Mouse (Mus musculus) spleen, postnatal 14 days (tissue): ENCODE measurements at regions not wholly inside any gene's neighbourhood (a gene's known extent, or its start where the extent isn't known, plus 50 kb on each side); places are given as distances from the start of the nearest gene placed in this dataset.

Source experiments
- DNase-seq, 2 experiments: peaks; one replicate each; pipeline ENCODE4 v3.0.0; 2021 to 2022; ENCODE audit warnings: low spot score in 2 of 2

GRCm38 (mm10) chr4:142378452-142378851 lies 139.3 kb upstream of the Kazn start:
- DNase-seq = no peak

GRCm38 (mm10) chr4:142367774-142368173 lies 128.6 kb upstream of the Kazn start:
- no peak for DNase-seq

GRCm38 (mm10) chr4:142362071-142362470 lies 122.9 kb upstream of the Kazn start:
- DNase-seq = no peak

DNA sequence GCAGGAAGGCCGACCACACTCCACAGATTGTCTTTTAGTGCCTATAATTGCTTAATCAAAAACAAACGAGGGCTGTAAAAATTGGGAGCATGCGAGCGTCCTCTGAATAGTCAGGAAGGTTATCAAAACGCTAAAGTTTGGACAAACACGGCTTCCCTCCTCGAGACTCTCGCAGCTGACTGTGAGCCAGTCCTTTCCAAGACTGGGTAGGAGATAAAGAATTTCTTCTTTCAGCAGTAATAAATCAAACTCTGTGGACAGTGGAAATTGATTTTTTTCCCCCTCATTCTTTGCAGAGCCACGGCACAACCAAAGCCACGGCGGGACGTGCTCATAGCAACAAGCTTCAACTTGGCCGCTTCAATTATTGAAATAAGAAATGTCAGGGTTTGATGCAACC lies 119.7 kb upstream of the Kazn start:
- no peak for DNase-seq

DNA sequence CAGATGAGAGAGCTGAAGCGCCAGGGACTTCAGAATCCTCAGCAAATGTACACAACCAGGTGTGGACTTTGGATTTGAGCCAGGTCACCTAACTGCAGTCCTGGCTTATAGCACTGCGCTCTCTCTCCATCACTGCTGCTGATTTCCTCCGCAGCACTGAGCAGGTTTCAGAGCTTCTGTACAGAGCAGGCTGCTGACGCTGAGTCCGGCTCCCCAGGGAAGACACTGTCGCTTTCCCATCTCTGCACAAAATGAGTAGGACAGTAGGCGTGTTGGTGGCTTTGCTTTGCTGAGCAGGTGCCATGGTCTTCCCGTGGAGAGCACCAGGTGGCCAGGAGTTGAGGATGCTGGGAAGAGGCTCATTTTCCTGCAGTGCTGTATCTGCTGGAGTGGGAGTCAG lies 116.2 kb upstream of the Kazn start:
- no peak for DNase-seq

GRCm38 (mm10) chr4:142353526-142353925 lies 114.3 kb upstream of the Kazn start:
- no peak for DNase-seq

- no peak for DNase-seq
Measured at GRCm38 (mm10) chr4:142351831-142352230, 112.6 kb upstream of the Kazn start.

DNA sequence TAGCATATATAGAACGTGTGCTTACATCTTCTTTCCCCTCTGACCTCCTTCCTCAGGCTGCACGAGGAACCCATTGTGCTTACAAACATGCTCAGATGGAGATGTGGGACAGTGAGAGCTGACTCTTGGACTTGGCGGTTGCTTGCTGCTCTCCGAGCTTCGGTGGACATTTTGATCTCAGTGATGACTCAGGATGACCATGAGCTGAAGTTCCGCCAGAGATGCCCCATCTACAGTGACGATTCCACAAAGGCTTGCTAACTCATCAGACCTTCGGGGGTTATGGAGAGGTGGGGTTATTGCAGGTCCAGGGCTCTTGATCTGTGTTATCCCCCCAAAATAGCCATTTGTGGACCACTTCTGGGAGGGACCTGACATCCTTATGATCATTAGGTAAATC lies 111.8 kb upstream of the Kazn start:
- DNase-seq = no peak

DNA sequence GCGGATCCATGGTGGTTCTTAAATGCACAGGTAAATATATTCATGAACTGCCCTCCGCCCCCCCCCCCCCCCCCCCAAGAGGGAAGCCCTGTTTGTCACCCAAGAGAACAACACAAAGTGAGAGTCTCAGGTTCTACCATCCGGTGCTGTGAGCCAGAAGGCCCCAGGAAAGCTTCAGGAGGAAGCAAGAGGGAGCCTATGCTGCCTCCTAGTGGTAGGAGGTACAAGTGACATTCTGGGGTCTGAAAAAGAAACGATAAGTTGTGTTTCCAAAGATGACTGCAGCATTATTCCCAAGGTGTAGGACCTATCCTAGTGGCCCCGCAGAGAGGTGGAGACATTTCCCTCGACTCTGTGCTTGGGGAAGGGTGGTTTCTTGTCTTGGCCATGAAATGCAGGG lies 109.7 kb upstream of the Kazn start:
- no peak for DNase-seq

- DNase-seq = no peak
Measured at GRCm38 (mm10) chr4:142342482-142343206, 103.4 kb upstream of the Kazn start.

GRCm38 (mm10) chr4:142341305-142341704 lies 102.1 kb upstream of the Kazn start:
- no peak for DNase-seq

GRCm38 (mm10) chr4:142340057-142340456 lies 100.9 kb upstream of the Kazn start:
- DNase-seq = no peak

DNA sequence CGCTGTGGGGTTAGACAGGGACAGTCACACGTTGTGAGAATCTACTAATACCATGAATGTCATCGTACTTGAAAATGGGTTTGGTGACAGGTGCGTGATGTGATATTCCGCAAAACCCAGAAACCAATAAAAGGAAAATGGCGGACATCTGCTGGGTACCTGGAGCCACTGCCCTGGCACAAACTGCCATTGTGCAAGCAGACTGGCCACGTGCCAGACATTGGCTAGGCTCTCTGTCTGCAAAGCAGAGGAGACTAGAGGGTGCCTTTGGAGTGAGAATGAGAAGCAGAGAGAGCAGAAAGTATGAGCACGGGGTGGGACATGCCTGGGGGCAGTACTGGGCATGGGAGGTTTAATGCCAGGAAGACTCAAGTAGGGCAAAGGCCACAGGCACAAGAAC lies 98.5 kb upstream of the Kazn start:
- DNase-seq = no peak

GRCm38 (mm10) chr4:142336943-142337342 lies 97.7 kb upstream of the Kazn start:
- DNase-seq = no peak

- no peak for DNase-seq
Measured at GRCm38 (mm10) chr4:142334084-142334483, 94.9 kb upstream of the Kazn start.

DNA sequence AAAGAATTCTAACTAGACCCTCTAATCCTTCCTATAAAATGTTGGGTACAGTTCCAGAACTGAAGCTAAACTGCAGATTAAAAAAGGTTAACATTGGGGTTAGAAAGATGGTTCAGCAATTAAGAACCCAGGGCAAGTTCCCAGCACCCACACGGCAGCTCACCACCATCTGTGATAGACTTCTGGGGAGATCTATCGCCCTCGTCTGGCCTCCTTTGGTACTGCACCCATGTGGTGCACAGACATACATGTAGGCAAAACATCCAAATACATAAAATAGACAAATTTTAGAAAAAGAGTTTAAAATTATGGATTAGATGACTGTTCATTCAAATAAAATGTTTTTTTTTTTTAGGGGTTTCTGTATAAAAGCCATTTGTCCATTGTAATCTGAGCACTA lies 91.4 kb upstream of the Kazn start:
- DNase-seq = no peak

GRCm38 (mm10) chr4:142329600-142329999 lies 90.4 kb upstream of the Kazn start:
- DNase-seq = no peak

GRCm38 (mm10) chr4:142326511-142326910 lies 87.3 kb upstream of the Kazn start:
- no peak for DNase-seq

DNA sequence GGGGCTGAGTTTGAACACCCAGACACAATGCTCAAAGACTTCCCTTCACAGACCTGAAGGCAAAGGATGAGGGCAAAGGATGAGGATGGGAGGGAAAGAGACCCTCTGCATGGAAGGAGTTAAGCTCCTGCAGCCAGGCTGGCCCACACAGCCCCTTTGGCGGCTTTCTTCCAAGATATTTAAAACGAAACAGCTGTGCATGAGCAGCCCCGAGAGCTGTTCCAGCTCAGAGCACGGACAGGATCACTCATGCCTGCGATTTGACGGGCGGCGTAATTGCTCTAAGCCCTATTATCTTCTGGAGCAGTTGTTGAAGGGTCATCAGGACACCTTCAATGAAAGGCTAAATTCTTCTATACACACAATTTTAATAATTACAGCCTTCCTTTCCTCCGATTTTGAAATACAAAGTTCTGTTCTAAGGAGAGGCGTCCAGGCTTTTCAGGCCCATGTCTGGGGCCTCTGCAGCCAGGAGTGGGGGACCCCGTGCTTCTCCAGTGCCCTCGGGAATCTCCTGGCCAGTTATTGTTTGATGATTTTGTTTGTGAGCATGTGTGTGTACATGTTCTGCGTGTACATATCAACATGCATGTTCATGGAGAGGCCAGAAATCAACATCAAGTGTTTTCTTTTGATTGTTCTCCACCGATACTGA lies 82.1 kb upstream of the Kazn start:
- DNase-seq = no peak

GRCm38 (mm10) chr4:142310282-142310681 lies 71.1 kb upstream of the Kazn start:
- no peak for DNase-seq

GRCm38 (mm10) chr4:142308271-142308670 lies 69.1 kb upstream of the Kazn start:
- no peak for DNase-seq

DNA sequence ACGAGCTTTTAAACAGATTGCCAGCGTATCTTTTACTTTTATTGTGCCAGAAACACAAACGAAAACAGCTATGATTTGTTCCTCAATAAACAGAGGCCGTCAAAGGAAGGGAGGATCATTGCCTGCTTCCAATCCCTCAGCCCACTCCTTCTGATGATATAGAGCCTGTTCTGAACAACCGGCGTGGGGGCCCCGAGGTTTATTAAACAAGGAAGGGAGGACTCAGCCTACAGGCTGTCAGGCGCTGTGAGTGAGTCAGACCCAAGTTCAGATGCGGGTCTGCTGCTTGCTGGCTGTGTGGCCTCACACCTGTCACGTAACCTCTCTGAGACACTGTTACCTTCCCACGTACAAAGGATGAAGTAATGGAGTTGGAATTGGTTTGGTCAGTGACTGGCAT lies 68.1 kb upstream of the Kazn start:
- no peak for DNase-seq

GRCm38 (mm10) chr4:142306076-142306475 lies 66.9 kb upstream of the Kazn start:
- DNase-seq = no peak
